Mouse (Mus musculus) limb, embryonic 15.5 days (tissue): ENCODE measurements around the gene Nfs1. TPM values are rescaled to one million over a fixed set of nuclear protein-coding genes. Genes with fewer than 3 reads are reported as not detected.
"Not testable (repeated sequence)": the region's sequence is repeated elsewhere in the genome, so short reads cannot be mapped to it uniquely, and the experiment has no call there.

Experiments used
- ATAC-seq: fragments of 200-750 bp; cut with Nextera tagmentation; 2 replicates; pipeline ENCODE4 v1.8.0; 2017; ENCODE audit warnings: low read depth, moderate TSS enrichment; ENCODE audit not compliant: insufficient number of reproducible peaks, low FRiP score, low TSS enrichment
- H3K27ac ChIP-seq: fragments of 300-500 bp; sonication (generic); 2 replicates; pipeline ENCODE4 v1.5.1; 2015; ENCODE audit warnings: moderate library complexity, mild to moderate bottlenecking, inconsistent platforms
- H3K27me3 ChIP-seq: fragments of 300-500 bp; sonication (generic); 2 replicates; pipeline ENCODE4 v1.6.1; 2015; ENCODE audit warnings: inconsistent platforms
- H3K36me3 ChIP-seq: fragments of 300-500 bp; sonication (generic); 2 replicates; pipeline ENCODE4 v1.6.1; 2015; ENCODE audit warnings: inconsistent platforms
- H3K4me1 ChIP-seq: fragments of 300-500 bp; sonication (generic); 2 replicates; pipeline ENCODE4 v1.6.1; 2015; ENCODE audit warnings: inconsistent platforms
- H3K4me2 ChIP-seq: fragments of 300-500 bp; sonication (generic); 2 replicates; pipeline ENCODE4 v1.6.1; 2015; ENCODE audit warnings: mild to moderate bottlenecking, inconsistent platforms
- H3K4me3 ChIP-seq: fragments of 300-500 bp; sonication (generic); 2 replicates; pipeline ENCODE4 v1.5.1; 2015; ENCODE audit warnings: mild to moderate bottlenecking, inconsistent platforms
- H3K9ac ChIP-seq: fragments of 300-500 bp; sonication (generic); 2 replicates; pipeline ENCODE4 v1.6.1; 2015; ENCODE audit warnings: inconsistent platforms
- H3K9me3 ChIP-seq: fragments of 300-500 bp; sonication (generic); 2 replicates; pipeline ENCODE4 v1.6.1; 2016; ENCODE audit warnings: inconsistent platforms
- WGBS: fragments of 180-500 bp; shearing (Covaris S2); methylation state at CpG from one replicate; pipeline ENCODE4 v1.1.7; 2015; 5-methylcytosine and 5-hydroxymethylcytosine counted together
- polyA plus RNA-seq: library from polyadenylated mRNA; unstranded; fragments of >200 nt; fragmentation: Nextera tagmentation; extraction: Ambion mirVana; gene quantifications from 2 replicates; pipeline ENCODE4 v1.2.1, GENCODE M21; 2015

The Nfs1 gene
- polyA plus RNA-seq, 1 experiment from 2014 or later, result 39.3 TPM

DNA sequence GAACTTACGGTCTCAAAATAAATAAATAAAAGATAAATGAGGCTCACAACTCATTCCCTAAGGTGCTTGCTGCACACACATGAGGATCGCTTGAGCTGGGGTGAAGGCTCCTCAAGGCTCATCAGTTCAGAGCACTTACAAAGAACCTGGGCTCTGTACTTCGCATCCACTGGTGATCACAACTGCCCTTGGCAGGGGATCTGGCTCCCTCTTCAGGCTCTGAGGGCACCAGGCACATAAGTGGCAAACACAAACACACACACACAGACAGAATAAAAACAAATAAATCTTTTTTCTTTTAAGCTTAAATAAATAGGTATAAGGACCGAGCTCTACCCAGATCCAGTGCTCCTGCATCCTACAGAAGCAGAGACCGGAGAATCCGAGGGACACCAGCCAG lies 8.3 kb downstream of the Nfs1 start:
- WGBS, result 87% methylated on average over 6 of the region's 6 CpGs
- H3K4me1 ChIP-seq, result no peaks in the 10 kb centered on the region
- no peak overlapping the region for H3K9ac ChIP-seq
- no peak overlapping the region for H3K4me3 ChIP-seq
- H3K9me3 ChIP-seq, result no peaks in the 10 kb centered on the region
- H3K27me3 ChIP-seq, result no peaks in the 10 kb centered on the region
- ATAC-seq, result no peak
- peaks cover 35% of the 10 kb centered on the region for H3K36me3 ChIP-seq
- H3K4me2 ChIP-seq, result no peak overlapping the region
- no peak overlapping the region for H3K27ac ChIP-seq

DNA sequence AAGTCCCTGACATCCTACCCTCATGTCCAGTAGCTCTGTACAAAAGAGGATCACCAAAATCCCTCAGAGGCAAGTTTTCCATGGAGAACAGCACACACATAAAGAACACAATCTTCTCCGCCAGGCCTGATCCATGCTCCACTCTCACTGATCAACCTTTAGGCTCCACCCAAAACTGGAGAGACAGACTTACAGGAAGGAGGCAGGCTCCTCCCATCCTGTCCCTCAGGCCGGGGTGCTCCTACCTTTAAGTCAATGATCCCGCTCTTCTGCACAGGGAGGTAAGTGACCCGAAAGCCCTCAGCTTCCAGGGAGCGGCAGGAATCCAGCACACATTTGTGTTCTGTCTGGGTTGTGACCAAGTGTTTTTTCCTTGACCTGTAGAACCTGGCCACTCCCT lies 9.8 kb downstream of the Nfs1 start:
- no peaks in the 10 kb centered on the region for H3K27me3 ChIP-seq
- no peak overlapping the region for H3K9ac ChIP-seq
- H3K9me3 ChIP-seq, result no peaks in the 10 kb centered on the region
- H3K4me2 ChIP-seq, result no peak overlapping the region
- ATAC-seq, result no peak
- 90% methylated on average over 5 of the region's 5 CpGs for WGBS
- no peaks in the 10 kb centered on the region for H3K4me1 ChIP-seq
- peaks cover 31% of the 10 kb centered on the region for H3K36me3 ChIP-seq
- H3K27ac ChIP-seq, result no peak overlapping the region
- no peak overlapping the region for H3K4me3 ChIP-seq

DNA sequence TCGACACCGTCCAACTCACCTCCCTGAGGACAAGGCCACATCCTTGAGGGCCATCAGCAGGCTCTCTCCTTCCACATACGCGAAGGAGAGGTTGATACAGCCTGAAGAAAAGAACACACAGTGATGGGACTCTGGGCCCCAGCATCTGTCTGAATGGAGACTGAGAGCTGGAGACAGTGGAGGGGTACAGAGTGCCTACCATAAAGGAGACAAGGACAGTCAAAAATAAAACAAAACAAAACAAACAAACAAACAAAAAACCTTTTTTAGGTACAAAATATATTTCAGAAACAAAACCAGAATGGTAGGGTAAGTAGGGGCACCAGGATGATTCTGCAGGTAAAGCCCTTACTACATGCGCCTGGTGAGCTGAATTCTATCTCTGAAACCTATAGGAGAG lies 17.0 kb downstream of the Nfs1 start, which contains the start of gene Gm28036:
Gene Gm28036, minus strand, starts transcription at position 101 of the 400 bp plus-strand sequence.
- H3K27me3 ChIP-seq, result no peaks in the 10 kb centered on the region
- no peak for ATAC-seq
- no peak within 1 kb of the TSS for H3K4me2 ChIP-seq
- no peaks in the 10 kb centered on the region for H3K9me3 ChIP-seq
- 94% methylated on average over 5 of the region's 5 CpGs for WGBS
- H3K36me3 ChIP-seq, result peaks cover 38% of the 10 kb centered on the region
- H3K9ac ChIP-seq, result no peak within 1 kb of the TSS
- no peaks in the 10 kb centered on the region for H3K4me1 ChIP-seq
- no peak within 1 kb of the TSS for H3K4me3 ChIP-seq
- no peak within 1 kb of the TSS for H3K27ac ChIP-seq

DNA sequence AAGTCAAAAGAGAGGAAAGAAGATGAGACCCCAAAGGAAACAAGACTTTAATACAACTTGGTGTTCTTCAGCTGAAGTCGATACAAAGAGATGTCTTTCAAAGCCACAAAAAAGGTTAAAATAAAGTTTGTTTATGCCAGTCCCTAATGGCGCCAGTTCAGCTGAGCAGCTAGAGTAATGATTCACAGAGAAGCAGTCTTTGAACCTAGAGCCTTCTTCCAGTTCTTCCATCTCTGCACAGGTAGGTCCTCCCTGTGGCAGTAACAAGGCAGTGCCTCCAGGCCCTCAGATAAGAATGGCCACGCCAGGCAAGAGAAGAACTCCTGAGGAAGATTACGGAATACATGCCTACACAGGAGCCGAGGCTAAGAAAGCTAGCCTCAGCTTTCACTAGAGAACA lies 20.3 kb downstream of the Nfs1 start:
- Histone ChIP-seq H3K27me3 (no peaks in the 10 kb centered on the region), H3K4me1 (no peaks in the 10 kb centered on the region), H3K36me3 (peaks cover 28% of the 10 kb centered on the region), H3K9me3 (no peaks in the 10 kb centered on the region), H3K9ac (no peak overlapping the region), H3K27ac (no peak overlapping the region), H3K4me2 (no peak overlapping the region), H3K4me3 (no peak overlapping the region)
- no peak for ATAC-seq
- WGBS, result 86% methylated on average over 5 of the region's 5 CpGs

DNA sequence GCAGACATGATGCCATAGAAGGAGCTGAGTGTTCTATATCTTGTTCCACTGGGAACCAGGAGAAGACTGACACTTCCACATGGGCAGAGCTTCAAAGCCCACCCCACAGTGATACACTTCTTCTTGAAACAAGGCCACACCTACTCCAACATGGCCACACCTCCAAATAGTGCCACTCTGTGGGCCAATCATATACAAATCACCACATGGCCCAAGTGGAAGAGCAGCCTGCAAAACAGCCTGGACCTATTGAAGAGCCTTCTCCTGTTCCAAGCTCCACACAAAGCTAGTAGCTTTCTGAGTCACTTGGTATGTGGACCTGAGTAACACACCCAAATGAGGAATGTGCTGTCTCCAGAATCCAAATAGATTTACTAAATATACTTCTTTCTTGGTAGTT lies 24.4 kb downstream of the Nfs1 start:
- Histone ChIP-seq H3K4me2 (no peak overlapping the region), H3K36me3 (peaks cover 12% of the 10 kb centered on the region), H3K27ac (no peak overlapping the region), H3K4me3 (no peak overlapping the region), H3K27me3 (no peaks in the 10 kb centered on the region), H3K9ac (no peak overlapping the region), H3K4me1 (no peaks in the 10 kb centered on the region), H3K9me3 (no peaks in the 10 kb centered on the region)
- ATAC-seq, result no peak

DNA sequence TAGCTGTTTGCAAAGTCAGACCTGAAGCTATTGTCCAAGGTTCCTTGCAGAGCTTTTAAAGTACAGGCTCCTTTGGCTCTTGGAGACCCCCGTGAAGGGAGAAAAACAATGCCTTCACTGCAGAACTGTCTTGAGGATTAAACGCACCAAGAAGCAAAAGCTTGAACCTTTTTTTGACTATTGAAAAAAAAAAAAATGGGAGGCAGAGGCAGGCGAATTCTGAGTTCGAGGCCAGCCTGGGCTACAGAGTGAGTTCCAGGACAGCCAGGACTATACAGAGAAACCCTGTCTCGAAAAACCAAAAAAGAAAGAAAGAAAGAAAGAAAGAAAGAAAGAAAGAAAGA lies 31.9 kb downstream of the Nfs1 start:
- H3K9me3 ChIP-seq, ATAC-seq, H3K36me3 ChIP-seq, H3K4me1 ChIP-seq, H3K27me3 ChIP-seq: not testable (repeated sequence)
- 28% methylated on average over 5 of the region's 5 CpGs for WGBS
- peak overlapping the region; percentile 93 for H3K27ac ChIP-seq
- H3K4me2 ChIP-seq, result peak overlapping the region; percentile 42
- H3K9ac ChIP-seq, result peak overlapping the region; percentile 98; the same call in 1 of the 2 replicates
- H3K4me3 ChIP-seq, result peak overlapping the region; percentile 72

DNA sequence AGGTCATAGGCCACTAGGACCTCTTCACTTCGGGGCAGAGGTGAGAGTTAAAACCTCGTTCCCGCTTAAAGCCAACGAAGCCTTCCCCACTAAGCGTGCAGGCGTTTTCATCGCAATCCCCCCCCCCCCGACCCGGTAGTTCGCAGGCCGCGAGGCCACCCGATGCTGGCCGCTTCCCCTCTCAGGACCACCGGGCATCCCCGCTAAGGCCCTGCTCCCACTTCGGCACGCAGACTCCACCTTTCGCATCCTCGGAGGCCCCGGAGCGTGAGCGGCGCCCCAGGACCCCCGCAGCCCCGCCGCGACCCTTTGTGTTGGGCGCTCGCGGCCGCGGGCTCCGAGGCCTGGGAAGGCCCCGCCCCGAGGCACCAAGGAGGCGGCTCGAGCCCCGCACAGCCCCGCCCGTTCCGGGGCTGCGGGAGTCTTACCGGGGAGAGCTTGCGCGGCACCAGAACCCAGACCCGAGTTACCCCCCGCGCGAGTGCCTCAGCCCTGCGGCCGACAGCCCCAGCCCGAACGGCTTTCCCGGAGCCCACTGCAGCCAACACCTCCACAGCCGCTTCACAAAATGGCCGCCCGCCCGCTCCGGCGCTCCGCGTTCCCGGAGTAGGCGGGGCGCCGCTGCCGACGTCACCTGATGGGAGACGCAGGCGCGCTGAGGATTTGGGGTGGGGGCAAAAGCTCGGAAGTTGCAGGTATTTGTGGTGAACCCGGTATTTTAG lies 32.5 kb downstream of the Nfs1 start, which contains the start of the genes Cpne1 and Rbm12:
Gene Cpne1, minus strand, starts transcription at position 608 of the 722 bp plus-strand sequence.
Gene Rbm12, minus strand, starts transcription at position 621 of the 722 bp plus-strand sequence.
- Histone ChIP-seq H3K27ac (peak within 1 kb of the TSS; percentile 93), H3K9ac (peak within 1 kb of the TSS; percentile 98), H3K4me1 (peaks cover 5% of the 10 kb centered on the region), H3K4me2 (peak within 1 kb of the TSS; percentile 66), H3K9me3 (no peaks in the 10 kb centered on the region), H3K4me3 (peak within 1 kb of the TSS; percentile 72), H3K36me3 (no peaks in the 10 kb centered on the region), H3K27me3 (no peaks in the 10 kb centered on the region)
- under 1% methylated on average over 74 of the region's 74 CpGs for WGBS
- ATAC-seq, result peak; percentile 93

DNA sequence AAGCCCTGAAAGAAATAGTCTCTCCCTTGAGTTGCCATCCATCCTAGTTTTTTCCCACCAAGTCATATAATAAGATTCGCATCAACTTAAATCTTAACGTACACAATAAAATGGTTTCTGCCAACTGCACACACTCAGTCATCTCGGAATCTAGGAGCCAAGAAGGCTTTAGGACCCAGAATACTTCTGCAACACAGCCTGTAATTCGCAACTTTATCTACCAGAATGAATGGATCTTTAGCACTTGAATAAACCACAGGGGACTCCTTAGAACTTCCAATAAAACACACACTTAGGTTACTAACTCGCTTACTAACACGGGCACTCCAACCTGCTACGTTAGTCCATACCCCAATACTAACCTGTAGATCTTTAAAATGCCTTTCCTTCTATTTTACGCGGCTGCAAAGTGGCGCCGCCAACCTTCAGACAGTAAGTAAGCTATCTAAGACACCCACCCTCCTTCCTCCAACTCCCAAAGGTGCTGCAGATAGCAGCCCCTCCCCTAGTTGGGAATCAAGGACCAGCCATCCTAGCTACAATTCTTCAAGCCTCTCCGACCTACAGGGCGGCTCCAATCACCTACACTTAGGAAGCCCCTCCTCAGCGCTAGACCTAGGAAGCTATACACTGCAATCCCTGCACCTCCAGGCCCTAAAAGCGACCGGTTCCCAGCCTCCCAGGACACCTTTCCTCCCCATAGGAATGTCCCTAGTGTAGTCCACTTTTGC lies 33.2 kb downstream of the Nfs1 start:
- H3K9ac ChIP-seq, result peak overlapping the region; percentile 98

GRCm38 (mm10) chr2:156091926-156092325 lies 52.1 kb downstream of the Nfs1 start:
- Histone ChIP-seq H3K27ac (no peak overlapping the region), H3K9me3 (no peaks in the 10 kb centered on the region), H3K36me3 (peaks cover 28% of the 10 kb centered on the region), H3K4me3 (no peak overlapping the region), H3K4me2 (no peak overlapping the region), H3K27me3 (no peaks in the 10 kb centered on the region), H3K4me1 (0 out of 2 replicates have a peak, but pooled peaks cover 3% of the 10 kb centered on the region), H3K9ac (no peak overlapping the region)
- no peak for ATAC-seq
- WGBS, result 42% methylated on average over 5 of the region's 5 CpGs

More for the DNA sequence above, 33.2 kb downstream of the Nfs1 start:
- H3K4me2 ChIP-seq, result peak overlapping the region; percentile 66
- no peaks in the 10 kb centered on the region for H3K9me3 ChIP-seq
- H3K4me1 ChIP-seq, result peaks cover 5% of the 10 kb centered on the region
- peak overlapping the region; percentile 72 for H3K4me3 ChIP-seq
- under 1% methylated on average over 16 of the region's 16 CpGs for WGBS
- H3K27ac ChIP-seq, result peak overlapping the region; percentile 93
- peak; percentile 35; the same call in 1 of the 2 replicates for ATAC-seq
- no peaks in the 10 kb centered on the region for H3K27me3 ChIP-seq
- H3K36me3 ChIP-seq, result no peaks in the 10 kb centered on the region

DNA sequence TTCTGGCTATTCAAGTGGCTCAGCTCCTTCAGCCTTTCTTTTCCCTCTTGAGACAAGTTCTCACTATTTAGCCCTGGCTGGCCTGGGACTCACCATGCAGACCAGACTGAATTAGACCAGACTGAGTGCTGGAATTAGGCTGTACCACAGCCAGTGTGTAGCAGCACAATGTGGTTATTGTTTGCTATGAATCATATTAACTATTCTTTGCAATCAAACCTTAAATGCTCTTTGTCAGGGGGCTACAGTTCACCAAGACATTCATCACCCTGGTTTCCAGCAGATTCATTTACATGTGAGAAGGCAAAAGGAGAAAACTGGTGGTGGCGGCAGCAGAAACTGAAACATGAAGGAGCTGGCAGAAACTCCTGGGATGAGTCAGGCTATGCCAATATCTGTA lies 54.2 kb downstream of the Nfs1 start:
- Histone ChIP-seq H3K4me1 (0 out of 2 replicates have a peak, but pooled peaks cover 3% of the 10 kb centered on the region), H3K27me3 (no peaks in the 10 kb centered on the region), H3K9ac (no peak overlapping the region), H3K4me2 (no peak overlapping the region), H3K27ac (no peak overlapping the region), H3K36me3 (peaks cover 10% of the 10 kb centered on the region), H3K4me3 (no peak overlapping the region), H3K9me3 (no peaks in the 10 kb centered on the region)
- ATAC-seq, result no peak
- WGBS, result 91% methylated on average over 1 of the region's 1 CpGs

- Histone ChIP-seq H3K36me3 (peaks cover 10% of the 10 kb centered on the region), H3K4me2 (no peak overlapping the region), H3K27ac (no peak overlapping the region), H3K4me1 (0 out of 2 replicates have a peak, but pooled peaks cover 3% of the 10 kb centered on the region), H3K9me3 (no peaks in the 10 kb centered on the region), H3K27me3 (no peaks in the 10 kb centered on the region), H3K9ac (no peak overlapping the region), H3K4me3 (no peak overlapping the region)
- no peak for ATAC-seq
- WGBS, result 86% methylated on average over 7 of the region's 7 CpGs
These were observed 56.4 kb downstream of the Nfs1 start for GRCm38 (mm10) chr2:156087391-156088110.
